Mouse (Mus musculus) brain, embryonic 14.5 days (tissue): ENCODE results near the gene Metrn.

ENCODE experiments used
- CTCF ChIP-seq: fragments of 200-500 bp; IDR thresholded peaks from 2 replicates; pipeline ENCODE4 v1.5.1; 2012; ENCODE audit warnings: inconsistent platforms, mild to moderate bottlenecking, moderate library complexity, borderline replicate concordance; ENCODE audit not compliant: insufficient read depth, insufficient read length; ENCODE audit errors: extremely low read depth
- POLR2A ChIP-seq: fragments of 200-500 bp; IDR thresholded peaks from 2 replicates; pipeline ENCODE4 v1.6.1; 2012; ENCODE audit warnings: mild to moderate bottlenecking, inconsistent platforms, borderline replicate concordance; ENCODE audit not compliant: poor library complexity, insufficient read depth, insufficient read length, severe bottlenecking; ENCODE audit errors: extremely low read depth

DNA sequence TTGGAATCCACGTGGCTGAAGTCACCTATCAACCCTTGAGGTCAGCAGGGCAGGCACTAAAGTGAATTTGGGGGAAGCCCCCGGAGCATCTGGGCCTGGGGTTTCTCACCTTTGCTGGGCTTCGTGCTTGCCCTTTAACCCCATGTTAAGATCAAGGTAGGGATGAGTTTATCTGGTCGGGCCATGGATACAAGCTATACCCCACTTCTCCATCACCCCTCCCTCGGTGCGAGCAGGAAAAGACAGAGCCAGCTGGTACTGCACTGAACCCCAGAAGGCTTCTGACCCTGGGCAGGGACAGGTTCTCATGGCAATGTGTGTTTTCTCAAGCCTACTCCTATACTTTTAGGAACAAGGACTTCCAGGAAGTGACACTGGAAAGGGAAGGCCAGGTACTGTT lies 15.6 kb downstream of the Metrn start:
- TF ChIP-seq CTCF = no peak
- TF ChIP-seq POLR2A = no peak
